21 mouse cellular contexts compared by ENCODE assay signal in genomic region chr12:31458474-31458873, GRCm38 (mm10). TPM values are rescaled to one million over a fixed set of nuclear protein-coding genes. Genes with fewer than 3 reads are reported as not detected.
DNase-seq lines count a peak whose midpoint lies in the region; ATAC-seq and TF ChIP-seq lines count a peak whose summit lies in the region.
"Had no signal": no experiment of that assay in that cellular context is flagged by ENCODE, and none has a peak within 500 bp of the region (broad histone marks: within the 10 kb centered on the region; RNA-seq: fewer than 3 reads in every experiment).

No protein-coding gene starts in this region.

- no peak for TF ChIP-seq CTCF in lung, adult 2 months (IDR thresholded peaks at IDR 0.05; ENCODE audit: insufficient read depth, low read length)
- no peak for TF ChIP-seq CTCF in small intestine, adult 2 months (IDR thresholded peaks at IDR 0.05; ENCODE audit: extremely low read depth, insufficient read length, insufficient replicate concordance, low read depth, low read length)

- H3K9ac ChIP-seq in lung, embryonic 16.5 days (ENCODE audit: low read length): no peak overlapping the region
- H3K9ac ChIP-seq in intestine, embryonic 15.5 days: no peak overlapping the region
- no peak overlapping the region for H3K9ac ChIP-seq in forebrain, embryonic 16.5 days (replicated peaks; ENCODE audit: low read depth, low read length)
- H3K9ac ChIP-seq: embryonic facial prominence, embryonic 13.5 days; hindbrain, embryonic 13.5 days had no signal

- H3K27ac ChIP-seq in lung, embryonic 16.5 days (ENCODE audit: low read length): no peak overlapping the region
- no peak overlapping the region for H3K27ac ChIP-seq in intestine, embryonic 15.5 days
- H3K27ac ChIP-seq in small intestine, adult 2 months (ENCODE audit: insufficient read depth, low read depth, low read length): peak overlapping the region; percentile 64
- H3K27ac ChIP-seq in forebrain, embryonic 16.5 days (ENCODE audit: low read length): no peak overlapping the region
- H3K27ac ChIP-seq: embryonic facial prominence, embryonic 13.5 days; forebrain, embryonic 10.5 days; hindbrain, embryonic 13.5 days; hindbrain, postnatal 0 days had no signal

- WGBS in lung, embryonic 16.5 days: 53% methylated on average over 4 of the region's 4 CpGs
- WGBS in lung, adult 2 months: 49% methylated on average over 4 of the region's 4 CpGs
- WGBS in intestine, embryonic 15.5 days: 70% methylated on average over 4 of the region's 4 CpGs
- 26% methylated on average over 4 of the region's 4 CpGs for WGBS in large intestine, adult 2 months
- WGBS in small intestine, adult 2 months: 27% methylated on average over 4 of the region's 4 CpGs
- WGBS in forebrain, embryonic 16.5 days: 84% methylated on average over 4 of the region's 4 CpGs

- no peaks in the 10 kb centered on the region for H3K27me3 ChIP-seq in lung, embryonic 16.5 days (ENCODE audit: control insufficient read depth, insufficient read depth, low read depth, low read length)
- H3K27me3 ChIP-seq in intestine, embryonic 15.5 days (replicated peaks): no peaks in the 10 kb centered on the region
- H3K27me3 ChIP-seq in small intestine, adult 2 months (ENCODE audit: control insufficient read depth, insufficient read depth, low read length): no peaks in the 10 kb centered on the region
- H3K27me3 ChIP-seq in forebrain, embryonic 16.5 days (replicated peaks; ENCODE audit: control insufficient read depth, insufficient read depth, low read length): no peaks in the 10 kb centered on the region
- H3K27me3 ChIP-seq: embryonic facial prominence, embryonic 13.5 days; hindbrain, embryonic 13.5 days had no signal

- H3K4me2 ChIP-seq in lung, embryonic 16.5 days (ENCODE audit: low read depth, low read length): no peak overlapping the region
- H3K4me2 ChIP-seq in intestine, embryonic 15.5 days (replicated peaks): no peak overlapping the region
- no peak overlapping the region for H3K4me2 ChIP-seq in forebrain, embryonic 16.5 days (ENCODE audit: low read length)
- H3K4me2 ChIP-seq: embryonic facial prominence, embryonic 13.5 days; hindbrain, embryonic 13.5 days had no signal

- 0 out of 2 replicates have a peak, but pooled peaks have one; percentile 45 for ATAC-seq in lung, embryonic 16.5 days (ENCODE audit: low read depth)
- peak; percentile 61 for ATAC-seq in intestine, embryonic 15.5 days
- no peak for ATAC-seq in forebrain, embryonic 16.5 days
- ATAC-seq: forebrain, embryonic 14.5 days; hindbrain, postnatal 0 days had no signal

- no peaks in the 10 kb centered on the region for H3K36me3 ChIP-seq in lung, embryonic 16.5 days (ENCODE audit: control insufficient read depth, insufficient read depth, low read length)
- H3K36me3 ChIP-seq in intestine, embryonic 15.5 days: no peaks in the 10 kb centered on the region
- peaks cover 17% of the 10 kb centered on the region for H3K36me3 ChIP-seq in small intestine, adult 2 months (ENCODE audit: control insufficient read depth, insufficient read depth, low read length)
- no peaks in the 10 kb centered on the region for H3K36me3 ChIP-seq in forebrain, embryonic 16.5 days (ENCODE audit: control insufficient read depth, insufficient read depth)
- H3K36me3 ChIP-seq: embryonic facial prominence, embryonic 13.5 days; forebrain, embryonic 10.5 days; hindbrain, embryonic 13.5 days had no signal

- no peak for DNase-seq in lung, adult 2 months
- DNase-seq in large intestine, adult 2 months (ENCODE audit: low read depth, low spot score): peak; percentile 90
- no peak for DNase-seq in left cerebral cortex, adult 9 months (ENCODE audit: low spot score in 2 of 2)
- no peak for DNase-seq in frontal cortex, postnatal 36 days (ENCODE audit: low spot score in 2 of 2)
- DNase-seq: adrenal gland, adult 2 months; adrenal gland, postnatal 36 days; cerebellum, adult 2 months; cerebellum, postnatal 10 days; embryo, embryonic 11 days; gastrocnemius, postnatal 14 days; heart, postnatal 10 days; heart, postnatal 4 days had no signal

- TF ChIP-seq POLR2A in lung, adult 2 months (IDR thresholded peaks at IDR 0.05; ENCODE audit: borderline replicate concordance, extremely low read depth, low read depth, low read length): no peak
- no peak for TF ChIP-seq POLR2A in small intestine, adult 2 months (IDR thresholded peaks at IDR 0.05; ENCODE audit: low read depth, low read length)

- no peak overlapping the region for H3K4me3 ChIP-seq in lung, embryonic 16.5 days (ENCODE audit: low read length)
- no peak overlapping the region for H3K4me3 ChIP-seq in lung, adult 2 months (replicated peaks; ENCODE audit: extremely low read depth, low read depth, low read length)
- no peak overlapping the region for H3K4me3 ChIP-seq in intestine, embryonic 15.5 days (replicated peaks)
- H3K4me3 ChIP-seq in small intestine, adult 2 months (ENCODE audit: low read depth, low read length): no peak overlapping the region
- H3K4me3 ChIP-seq in forebrain, embryonic 16.5 days (replicated peaks; ENCODE audit: low read length): no peak overlapping the region
- H3K4me3 ChIP-seq: embryonic facial prominence, embryonic 13.5 days; forebrain, embryonic 10.5 days; hindbrain, embryonic 13.5 days had no signal

- H3K9me3 ChIP-seq in lung, embryonic 16.5 days (ENCODE audit: control insufficient read depth, low read length): no peaks in the 10 kb centered on the region
- H3K9me3 ChIP-seq in intestine, embryonic 15.5 days: no peaks in the 10 kb centered on the region
- H3K9me3 ChIP-seq in forebrain, embryonic 16.5 days (ENCODE audit: control insufficient read depth, low read length): no peaks in the 10 kb centered on the region
- H3K9me3 ChIP-seq: embryonic facial prominence, embryonic 13.5 days; hindbrain, embryonic 13.5 days had no signal

- no peaks in the 10 kb centered on the region; the same call in 1 of the 2 replicates for H3K4me1 ChIP-seq in lung, embryonic 16.5 days (replicated peaks; ENCODE audit: control insufficient read depth, insufficient read depth, low read length)
- no peaks in the 10 kb centered on the region for H3K4me1 ChIP-seq in lung, adult 2 months (ENCODE audit: control insufficient read depth, insufficient read depth, low read length)
- no peaks in the 10 kb centered on the region for H3K4me1 ChIP-seq in intestine, embryonic 15.5 days (replicated peaks)
- peaks cover 29% of the 10 kb centered on the region for H3K4me1 ChIP-seq in small intestine, adult 2 months (ENCODE audit: control insufficient read depth, insufficient read depth, insufficient read length, low read length)
- 0 out of 2 replicates have a peak, but pooled peaks cover 3% of the 10 kb centered on the region for H3K4me1 ChIP-seq in forebrain, embryonic 16.5 days (replicated peaks; ENCODE audit: control insufficient read depth, insufficient read depth, low read length)
- H3K4me1 ChIP-seq: embryonic facial prominence, embryonic 13.5 days; forebrain, embryonic 10.5 days; hindbrain, embryonic 13.5 days had no signal

RNA-seq across cellular contexts. Expression of gene Cbll1, which starts 40.9 kb away (rescaled TPM):
- polyA plus RNA-seq in lung, embryonic 16.5 days (2015; fragmentation: Nextera tagmentation; extraction: Ambion mirVana): 11.1 and 16.6 TPM in 2 replicates
- 4.4 and 6.0 TPM in 2 replicates for polyA plus RNA-seq in lung, adult 2 months (2012; rRNA removed)
- 13.9 TPM in 2 replicates for polyA plus RNA-seq in intestine, embryonic 15.5 days (2015; fragmentation: Nextera tagmentation; extraction: Ambion mirVana)
- polyA plus RNA-seq in large intestine, adult 2 months (2012; rRNA removed): 4.0 and 6.1 TPM in 2 replicates
- 1.8 and 4.1 TPM in 2 replicates for polyA plus RNA-seq in small intestine, adult 2 months (2012; rRNA removed)
- 15.9 and 16.0 TPM in 2 replicates for polyA plus RNA-seq in forebrain, embryonic 16.5 days (2015; fragmentation: Nextera tagmentation; extraction: Ambion mirVana)
